Mouse (Mus musculus): ENCODE results near the gene Slc5a10.

DNA sequence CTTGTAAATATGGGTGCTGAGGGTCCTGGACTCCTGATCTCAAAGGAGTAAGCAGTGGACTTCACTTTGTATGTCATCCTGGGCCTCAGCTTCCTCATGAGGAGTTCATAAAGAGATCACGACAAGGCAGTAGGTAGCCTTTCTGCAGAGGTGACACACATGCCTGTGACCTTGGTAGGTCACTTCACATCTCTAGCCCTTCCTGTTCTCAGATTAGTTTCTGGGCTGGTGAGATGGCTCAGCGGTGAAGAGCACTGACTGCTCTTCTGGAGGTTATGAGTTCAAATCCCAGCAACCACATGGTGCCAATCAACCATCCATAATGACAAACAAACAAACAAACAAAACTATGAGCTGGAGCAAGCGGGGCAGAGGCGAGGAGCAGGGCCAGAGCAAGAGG, 42.9 kb downstream of the Slc5a10 start:
- no peak for TF ChIP-seq CTCF (IDR thresholded peaks at IDR 0.05; ENCODE audit: low read depth, low read length)
- no peak for TF ChIP-seq POLR2AphosphoS5 (IDR thresholded peaks at IDR 0.05; ENCODE audit: insufficient replicate concordance, low read depth, low read length)
- no peak for TF ChIP-seq TAL1 (conservative IDR thresholded peaks at IDR 0.05; ENCODE audit: low read depth, low read length)
- no peak for TF ChIP-seq GATA1 (IDR thresholded peaks at IDR 0.05; ENCODE audit: borderline replicate concordance, low read length)
- TF ChIP-seq GATA2 (IDR thresholded peaks at IDR 0.05; ENCODE audit: borderline replicate concordance, low read depth, low read length), result no peak

Measured in G1E (cell line).